Mouse (Mus musculus) ovary, postnatal 14 days (tissue): ENCODE data around the gene Ccdc171.
"Not testable (repeated sequence)": the region's sequence is repeated elsewhere in the genome, so short reads cannot be mapped to it uniquely, and the experiment has no call there.

Source experiments
- DNase-seq: peaks from one replicate; pipeline ENCODE4 v3.0.0; 2022; ENCODE audit warnings: low spot score

The Ccdc171 gene

DNA sequence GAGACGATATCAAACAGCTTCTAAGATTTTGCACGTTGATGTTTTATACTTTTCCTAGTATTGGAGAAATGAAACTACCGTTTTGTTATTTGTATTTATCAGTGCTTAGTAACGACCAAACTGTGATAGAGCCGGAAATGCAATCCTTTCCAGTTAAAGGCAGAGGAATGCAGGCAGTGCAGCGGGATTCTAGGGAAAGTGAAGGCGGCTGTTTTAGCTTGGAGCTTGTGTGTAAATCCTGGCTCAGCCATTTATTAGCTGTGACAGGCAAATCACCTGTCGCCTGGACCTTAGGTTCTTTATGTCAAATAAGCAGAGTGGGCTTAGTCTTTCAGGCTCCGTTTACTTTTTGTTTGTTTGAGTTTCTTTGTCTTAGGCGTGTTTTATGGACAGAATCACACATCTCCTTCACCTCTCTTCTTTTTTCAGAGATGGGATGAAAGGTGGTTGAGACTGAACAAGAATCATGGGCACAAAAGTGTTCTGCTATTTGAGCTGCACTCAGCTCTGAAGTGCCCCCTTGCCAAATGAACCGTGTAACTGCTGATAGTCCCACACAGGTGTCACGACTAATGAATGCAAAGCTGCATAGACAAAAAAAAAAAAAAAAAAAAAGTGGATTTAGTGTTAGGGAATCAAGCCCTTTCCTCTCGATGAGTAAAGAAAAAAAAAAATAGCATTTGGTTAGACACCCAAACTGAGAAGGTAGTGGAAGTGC, 1.1 kb downstream of the Ccdc171 start:
- DNase-seq, result no peak

GRCm38 (mm10) chr4:83526988-83527334, 1.6 kb downstream of the Ccdc171 start:
- DNase-seq, result no peak

GRCm38 (mm10) chr4:83527921-83528320, 2.6 kb downstream of the Ccdc171 start:
- DNase-seq, result no peak

DNA sequence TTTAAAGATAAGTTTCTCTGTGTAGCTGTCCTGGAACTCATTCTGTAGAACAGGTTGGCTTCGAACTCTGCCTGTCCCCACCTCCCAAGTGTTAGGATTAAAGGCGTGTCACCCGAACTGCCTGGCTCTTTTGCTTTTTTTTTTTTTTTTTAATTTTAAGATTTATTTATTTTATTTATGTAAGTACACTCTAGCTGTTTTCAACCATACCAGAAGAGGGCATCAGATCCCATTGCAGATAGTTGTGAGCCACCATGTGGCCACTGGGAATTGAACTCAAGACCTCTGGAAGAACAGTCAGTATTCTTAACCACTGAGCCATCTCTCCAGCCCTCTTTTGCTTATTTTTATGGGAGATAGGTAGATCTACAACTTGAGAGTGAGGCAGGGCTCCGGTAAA, 4.7 kb downstream of the Ccdc171 start:
- DNase-seq, result not testable (repeated sequence)

DNA sequence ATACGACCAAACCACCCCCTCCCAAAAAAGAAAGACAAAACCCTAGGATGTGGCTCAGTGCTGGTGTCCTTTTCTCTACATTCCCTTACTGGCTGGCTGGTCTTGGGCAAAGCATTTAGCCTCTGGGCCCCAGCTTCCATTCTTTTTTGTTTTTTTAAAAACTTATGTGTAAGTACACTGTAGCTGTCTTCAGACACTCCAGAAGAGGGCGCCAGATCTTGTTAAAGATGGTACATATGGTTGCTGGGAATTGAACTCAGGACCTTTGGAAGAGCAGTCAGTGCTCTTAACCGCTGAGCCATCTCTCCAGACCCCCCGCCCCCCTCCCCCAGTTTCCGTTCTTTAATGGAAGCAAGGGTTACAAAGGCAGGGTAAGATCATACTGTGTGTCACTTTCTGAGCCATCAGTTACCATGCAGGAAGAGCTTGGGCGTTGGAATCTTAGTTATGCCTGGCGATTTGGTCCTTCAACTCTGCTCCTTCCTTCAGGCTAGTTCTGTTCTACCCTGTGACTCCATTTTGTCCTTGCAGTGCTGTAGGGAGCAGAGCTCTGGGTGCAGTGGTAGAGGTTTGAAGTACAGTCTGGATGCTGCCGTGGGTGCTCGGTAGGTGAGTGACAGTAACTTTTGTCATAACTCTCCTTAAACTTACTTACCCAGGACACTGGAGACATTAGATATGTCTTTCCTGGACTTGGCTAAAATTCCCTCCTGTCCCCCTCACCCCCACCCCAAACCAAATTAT, 8.0 kb downstream of the Ccdc171 start:
- DNase-seq, result no peak

- no peak for DNase-seq
Observed at GRCm38 (mm10) chr4:83534024-83534423, 8.7 kb downstream of the Ccdc171 start.

GRCm38 (mm10) chr4:83549501-83549900, 24.2 kb downstream of the Ccdc171 start:
- no peak for DNase-seq

DNA sequence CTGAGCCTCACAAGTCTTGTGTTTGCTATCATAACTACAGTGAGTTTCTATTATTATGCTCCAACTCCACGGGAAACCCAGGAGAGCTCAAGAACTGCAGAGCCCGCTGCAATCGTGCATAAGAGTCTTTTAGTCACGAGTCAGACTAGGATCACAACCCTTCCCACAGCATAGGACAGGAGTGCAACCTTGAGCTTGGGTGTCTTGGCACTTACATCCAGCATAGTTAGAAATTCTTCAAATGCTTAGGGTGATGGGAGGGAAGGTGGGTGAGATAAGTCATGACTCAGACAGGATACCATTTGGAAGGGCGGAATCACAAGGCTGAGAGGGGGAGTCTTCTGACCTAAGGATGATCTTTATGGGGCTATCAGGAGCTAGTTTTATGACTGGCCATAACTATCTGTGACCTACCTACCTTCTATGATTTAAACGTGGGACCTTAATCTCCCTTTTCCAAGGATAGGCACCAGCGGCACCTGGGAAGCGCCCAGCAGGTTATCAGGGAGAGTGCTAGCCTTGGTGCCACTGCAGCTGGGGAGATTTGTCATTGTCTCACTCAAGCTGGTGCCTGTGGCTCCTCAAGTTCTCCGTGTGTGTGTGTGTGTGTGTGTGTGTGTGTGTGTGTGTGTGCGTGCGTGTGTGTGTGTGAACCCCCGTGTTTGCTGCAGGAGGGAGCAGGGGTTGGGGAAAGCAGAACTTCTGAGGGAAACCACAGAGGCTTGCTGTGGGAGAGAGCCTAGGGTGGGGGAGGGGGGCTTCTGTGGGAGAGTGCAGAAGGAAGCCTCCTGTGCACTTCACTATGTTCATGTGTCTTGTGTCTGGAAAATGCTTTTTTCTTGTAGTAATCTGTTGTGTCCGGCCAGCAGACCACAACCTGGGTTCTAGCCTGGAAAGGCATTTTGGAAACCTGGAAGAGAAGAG, 42.1 kb downstream of the Ccdc171 start:
- no peak for DNase-seq

GRCm38 (mm10) chr4:83568145-83568544, 42.8 kb downstream of the Ccdc171 start:
- DNase-seq, result peak; percentile 25

DNA sequence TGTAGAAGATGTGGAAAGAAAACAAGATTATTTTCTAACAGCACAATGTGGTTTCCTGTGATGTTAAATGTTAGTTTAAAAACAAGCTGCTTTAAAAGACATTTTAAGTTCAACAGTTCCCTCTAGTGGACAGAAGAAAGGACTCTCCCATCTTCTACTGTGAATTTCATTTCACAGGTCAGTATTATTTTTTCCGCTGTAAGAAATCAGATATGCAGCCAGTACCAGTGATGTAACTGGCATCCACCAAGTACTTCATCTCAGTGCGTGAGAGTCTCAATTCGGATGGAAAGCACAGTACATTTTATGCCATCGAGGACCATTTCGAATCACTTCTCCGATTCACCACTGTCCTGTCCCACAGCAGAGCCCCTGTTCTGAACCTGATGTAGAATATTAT, 45.2 kb downstream of the Ccdc171 start:
- no peak for DNase-seq

DNA sequence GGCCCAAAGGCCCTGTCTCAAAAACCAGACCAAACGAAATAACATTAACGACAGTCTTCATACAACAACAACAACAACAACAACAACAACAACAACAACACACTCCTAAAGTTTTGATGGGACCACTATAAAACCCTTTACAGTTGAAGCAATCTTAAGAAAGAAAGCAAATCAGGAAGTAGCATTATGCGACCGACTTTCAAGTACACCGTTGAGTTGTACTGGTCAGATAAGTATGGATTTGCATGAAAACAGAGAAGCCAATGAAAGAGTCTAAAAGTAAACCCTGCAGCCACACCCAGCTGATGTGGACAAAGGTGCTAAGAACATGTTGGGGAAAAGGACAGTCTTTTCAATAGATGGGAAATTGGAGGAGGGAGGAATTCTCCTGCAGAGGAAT, 45.7 kb downstream of the Ccdc171 start:
- DNase-seq, result no peak

DNA sequence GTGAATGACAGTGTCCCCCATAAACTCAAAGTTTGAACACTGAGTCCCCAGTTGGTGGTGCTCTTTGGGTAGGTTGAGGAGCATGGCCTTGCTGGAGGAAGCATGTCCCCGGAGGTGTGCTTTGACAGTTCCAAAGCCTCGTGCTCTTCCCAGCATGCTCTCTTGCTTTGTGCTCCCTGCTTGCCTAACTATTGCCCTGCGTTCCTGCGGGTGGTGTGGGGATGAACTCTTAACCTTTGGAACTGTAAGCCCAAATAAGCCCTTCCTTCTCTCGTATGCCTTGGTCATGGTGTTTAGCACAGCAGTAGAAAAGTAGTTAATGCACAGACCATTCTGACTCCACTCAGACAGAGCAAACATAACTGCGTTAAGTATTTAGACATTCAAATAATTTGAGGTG, 47.2 kb downstream of the Ccdc171 start:
- no peak for DNase-seq

GRCm38 (mm10) chr4:83576315-83576714, 51.0 kb downstream of the Ccdc171 start:
- DNase-seq, result no peak

DNA sequence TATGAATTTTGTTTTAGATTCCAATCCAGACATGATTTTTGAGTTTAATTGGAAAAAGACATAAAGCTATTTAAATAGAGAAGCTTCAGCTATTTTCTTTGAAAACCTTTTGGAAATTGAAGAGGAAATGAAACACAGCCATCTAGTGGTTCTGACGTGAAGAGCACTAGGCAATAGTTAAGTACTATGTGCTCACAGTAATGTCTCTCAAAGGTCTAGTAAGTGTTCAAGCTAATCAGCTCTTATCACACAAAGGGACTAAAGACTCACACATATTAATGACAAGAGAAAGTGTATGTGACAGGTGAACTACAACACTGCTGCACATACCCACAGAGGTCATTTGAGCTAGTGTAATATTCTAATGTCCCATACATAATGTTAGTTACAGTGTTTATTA, 54.8 kb downstream of the Ccdc171 start:
- no peak for DNase-seq

DNA sequence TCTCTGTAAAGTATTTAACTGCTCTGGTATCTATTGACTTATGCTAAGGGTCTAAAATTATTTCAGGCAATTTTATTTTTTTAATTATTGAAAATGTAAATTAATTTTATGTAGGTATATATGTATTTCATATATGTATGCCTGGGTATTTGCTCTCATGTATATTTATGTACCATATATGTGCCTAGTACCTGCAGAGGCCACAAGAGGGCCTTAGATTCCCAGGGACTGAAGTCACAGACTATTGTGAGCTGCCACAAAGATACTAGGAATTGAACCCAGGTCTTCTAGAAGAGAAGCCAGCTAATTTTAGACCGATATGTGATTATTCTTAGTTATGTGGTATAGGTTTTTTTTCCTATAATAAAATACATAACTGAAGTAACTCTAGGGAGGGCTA, 62.2 kb downstream of the Ccdc171 start:
- no peak for DNase-seq

GRCm38 (mm10) chr4:83596486-83596885, 71.1 kb downstream of the Ccdc171 start:
- no peak for DNase-seq

DNA sequence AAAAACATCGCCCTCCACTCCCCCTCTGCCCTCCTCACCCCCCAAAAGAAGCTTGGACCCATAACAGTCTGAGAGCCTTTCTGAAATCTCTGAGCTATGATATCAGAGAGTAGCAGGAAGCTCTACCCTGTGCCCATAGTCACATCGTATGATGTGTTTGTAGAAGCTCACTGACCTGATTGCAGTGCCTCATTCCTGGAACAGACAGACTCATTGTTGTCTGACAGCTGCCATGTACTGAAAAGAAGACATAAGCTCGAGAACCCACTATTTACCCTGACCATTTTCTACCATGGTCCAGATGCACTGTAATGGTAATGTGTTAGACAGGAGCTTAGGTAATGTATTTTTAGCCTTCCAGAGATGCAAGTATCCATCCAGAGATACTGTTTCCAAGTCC, 85.8 kb downstream of the Ccdc171 start:
- no peak for DNase-seq

GRCm38 (mm10) chr4:83623021-83623711, 97.8 kb downstream of the Ccdc171 start:
- DNase-seq, result not testable (repeated sequence)

DNA sequence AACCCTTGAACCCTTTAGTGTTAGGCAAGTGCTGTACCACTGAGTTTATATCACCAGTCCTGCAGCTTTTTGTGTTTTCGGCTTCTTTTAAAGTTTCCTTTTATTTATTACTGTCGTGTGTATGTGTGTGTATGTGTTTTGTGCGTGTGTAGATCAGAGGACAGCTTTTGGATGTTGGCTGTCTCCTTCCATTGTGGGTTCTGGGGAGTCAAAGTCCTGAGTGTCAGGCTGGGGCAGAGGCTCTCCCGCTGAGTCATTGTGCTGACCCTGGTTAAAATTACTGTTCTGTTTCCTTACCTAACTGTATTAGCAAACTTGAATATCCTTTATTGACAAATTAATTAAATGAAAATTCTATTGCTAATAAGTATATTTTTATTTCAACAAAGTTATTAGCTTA, 98.4 kb downstream of the Ccdc171 start:
- DNase-seq, result no peak

DNA sequence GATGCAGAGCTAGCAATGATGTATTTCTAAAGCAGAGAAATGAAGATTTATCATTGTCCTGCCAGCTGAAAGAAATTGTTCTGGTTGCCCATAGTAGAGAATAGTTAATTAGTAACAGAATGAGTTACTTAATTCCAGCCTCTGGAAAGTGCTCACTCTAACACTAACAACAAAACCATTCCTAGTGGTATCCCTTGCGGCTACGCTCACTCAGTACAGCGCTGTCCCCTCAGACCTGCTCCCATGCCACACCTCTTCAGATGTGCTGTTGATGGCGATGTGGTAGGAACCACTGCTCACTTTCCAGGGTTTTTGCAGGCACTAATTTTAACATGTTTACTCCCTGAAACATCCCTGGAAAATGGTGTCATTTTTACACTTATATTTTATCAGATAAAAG, 126.1 kb downstream of the Ccdc171 start:
- no peak for DNase-seq

- DNase-seq, result no peak
Observed at GRCm38 (mm10) chr4:83655396-83655795, 130.1 kb downstream of the Ccdc171 start.

GRCm38 (mm10) chr4:83656571-83656970, 131.2 kb downstream of the Ccdc171 start:
- DNase-seq, result peak; percentile 37
